Mouse (Mus musculus) intestine, embryonic 14.5 days (tissue): Measurements from ENCODE around the gene H2-Ke6. TPM values are rescaled to one million over a fixed set of nuclear protein-coding genes. Genes with fewer than 3 reads are reported as not detected.
"Not testable (repeated sequence)": the region's sequence is repeated elsewhere in the genome, so short reads cannot be mapped to it uniquely, and the experiment has no call there.

Source experiments
- ATAC-seq: fragments of 200-750 bp; cut with Nextera tagmentation; replicated peaks from 2 replicates; pipeline ENCODE4 v1.8.0; 2017; ENCODE audit warnings: low read depth, moderate number of reproducible peaks, moderate TSS enrichment, moderate library complexity; ENCODE audit not compliant: low FRiP score, low TSS enrichment
- DNase-seq: peaks from one replicate; pipeline ENCODE4 v3.0.0-alpha.2; 2018; ENCODE audit warnings: low spot score
- H3K27ac ChIP-seq: fragments of 300-500 bp; sonication (generic); 2 replicates; pipeline ENCODE4 v1.5.1; 2014; ENCODE audit warnings: low read depth, mild to moderate bottlenecking, control low read depth
- H3K27me3 ChIP-seq: fragments of 300-500 bp; sonication (generic); replicated peaks from 2 replicates; pipeline ENCODE4 v1.6.1; 2014; ENCODE audit warnings: low read length, control low read depth; ENCODE audit not compliant: control insufficient read depth, insufficient read depth
- H3K36me3 ChIP-seq: fragments of 300-500 bp; sonication (generic); 2 replicates; pipeline ENCODE4 v1.6.1; 2014; ENCODE audit warnings: low read length, control low read depth; ENCODE audit not compliant: control insufficient read depth, insufficient read depth
- H3K4me1 ChIP-seq: fragments of 300-500 bp; sonication (generic); replicated peaks from 2 replicates; pipeline ENCODE4 v1.6.1; 2014; ENCODE audit warnings: low read length, control low read depth, mixed read lengths; ENCODE audit not compliant: control insufficient read depth, insufficient read depth
- H3K4me2 ChIP-seq: fragments of 300-500 bp; sonication (generic); 2 replicates; pipeline ENCODE4 v1.6.1; 2014; ENCODE audit warnings: low read length
- H3K4me3 ChIP-seq: fragments of 300-500 bp; sonication (generic); 2 replicates; pipeline ENCODE4 v1.5.1; 2014; ENCODE audit warnings: low read depth, low read length, control low read depth, mixed read lengths
- H3K9ac ChIP-seq: fragments of 300-500 bp; sonication (generic); 2 replicates; pipeline ENCODE4 v1.6.1; 2014; ENCODE audit warnings: mild to moderate bottlenecking, low read length
- H3K9me3 ChIP-seq: fragments of 300-500 bp; sonication (generic); 2 replicates; pipeline ENCODE4 v1.6.1; 2016; ENCODE audit warnings: low read length, control low read depth; ENCODE audit not compliant: control insufficient read depth
- WGBS: fragments of 180-500 bp; shearing (Covaris S2); extraction: QIAGEN DNeasy Blood & Tissue Kit; methylation state at CpG from one replicate; pipeline ENCODE4 v1.1.7; 2014; 5-methylcytosine and 5-hydroxymethylcytosine counted together
- polyA plus RNA-seq: library from polyadenylated mRNA; unstranded; fragments of >200 nt; fragmentation: Nextera tagmentation; extraction: Ambion mirVana; gene quantifications from 2 replicates; pipeline ENCODE4 v1.2.1, GENCODE M21; 2014

Gene H2-Ke6
- polyA plus RNA-seq, 1 experiment from 2014 or later: 49.7 TPM

GRCm38 (mm10) chr17:33998697-33999096 is 29.2 kb downstream of the H2-Ke6 start:
- H3K4me1 ChIP-seq, H3K4me3 ChIP-seq, ATAC-seq, H3K4me2 ChIP-seq, DNase-seq, H3K36me3 ChIP-seq, H3K27ac ChIP-seq, H3K9ac ChIP-seq, H3K9me3 ChIP-seq: not testable (repeated sequence)
- WGBS: 46% methylated on average over 5 of the region's 5 CpGs
- H3K27me3 ChIP-seq: peaks cover 23% of the 10 kb centered on the region

- not testable (repeated sequence) for H3K4me2 ChIP-seq, H3K27ac ChIP-seq, ATAC-seq, DNase-seq, H3K36me3 ChIP-seq, H3K4me3 ChIP-seq, H3K9ac ChIP-seq, H3K4me1 ChIP-seq, H3K9me3 ChIP-seq
- H3K27me3 ChIP-seq: peaks cover 23% of the 10 kb centered on the region
- 97% methylated on average over 2 of the region's 2 CpGs for WGBS
Measured at GRCm38 (mm10) chr17:33997025-33997424, 30.8 kb downstream of the H2-Ke6 start.

DNA sequence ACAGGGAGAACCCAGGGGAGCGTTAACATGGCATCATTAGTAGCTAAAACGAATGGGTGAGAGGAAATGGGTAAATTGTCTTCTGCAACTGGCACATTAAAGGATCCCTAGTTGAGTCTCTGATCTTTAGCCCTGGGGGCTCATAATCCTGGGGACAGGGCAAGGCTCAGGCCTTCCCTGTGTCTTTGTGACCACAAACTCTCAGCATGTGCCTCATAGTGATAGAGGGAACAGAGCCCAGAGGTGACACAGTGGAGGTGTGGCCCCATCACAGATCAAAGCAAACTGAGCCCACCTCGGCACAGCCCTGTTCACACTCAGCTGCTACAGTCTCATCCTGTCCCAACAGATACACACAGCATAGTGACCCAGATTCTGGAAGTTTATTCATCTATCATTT is 32.2 kb downstream of the H2-Ke6 start:
- H3K4me1 ChIP-seq: 0 out of 2 replicates have a peak, but pooled peaks cover 4% of the 10 kb centered on the region

GRCm38 (mm10) chr17:33994959-33995358 is 32.9 kb downstream of the H2-Ke6 start:
- Histone ChIP-seq H3K27me3 (peaks cover 9% of the 10 kb centered on the region), H3K36me3 (no peaks in the 10 kb centered on the region), H3K4me2 (no peak overlapping the region), H3K4me3 (no peak overlapping the region), H3K27ac (no peak overlapping the region), H3K4me1 (0 out of 2 replicates have a peak, but pooled peaks cover 3% of the 10 kb centered on the region), H3K9me3 (no peaks in the 10 kb centered on the region), H3K9ac (no peak overlapping the region)
- ATAC-seq (no peak), DNase-seq (no peak)
- 88% methylated on average over 8 of the region's 8 CpGs for WGBS

More for the DNA sequence above, 32.2 kb downstream of the H2-Ke6 start:
- no peak overlapping the region for H3K9ac ChIP-seq
- DNase-seq: no peak
- H3K4me3 ChIP-seq: no peak overlapping the region
- no peaks in the 10 kb centered on the region for H3K36me3 ChIP-seq
- no peak overlapping the region for H3K4me2 ChIP-seq
- WGBS: 32% methylated on average over 3 of the region's 3 CpGs
- no peaks in the 10 kb centered on the region for H3K9me3 ChIP-seq
- no peak for ATAC-seq
- H3K27me3 ChIP-seq: peaks cover 14% of the 10 kb centered on the region
- H3K27ac ChIP-seq: no peak overlapping the region

- peaks cover 8% of the 10 kb centered on the region; the same call in 1 of the 2 replicates for H3K27me3 ChIP-seq
- WGBS: 35% methylated on average over 10 of the region's 10 CpGs
- DNase-seq (peak; percentile 78), ATAC-seq (no peak)
- no peaks in the 10 kb centered on the region for H3K36me3 ChIP-seq
- no peaks in the 10 kb centered on the region for H3K4me1 ChIP-seq
- H3K4me3 ChIP-seq: no peak overlapping the region
- no peaks in the 10 kb centered on the region for H3K9me3 ChIP-seq
- H3K27ac ChIP-seq: no peak overlapping the region
- H3K9ac ChIP-seq: no peak overlapping the region
- no peak overlapping the region for H3K4me2 ChIP-seq
Measured at GRCm38 (mm10) chr17:33991788-33992664, 35.8 kb downstream of the H2-Ke6 start.

DNA sequence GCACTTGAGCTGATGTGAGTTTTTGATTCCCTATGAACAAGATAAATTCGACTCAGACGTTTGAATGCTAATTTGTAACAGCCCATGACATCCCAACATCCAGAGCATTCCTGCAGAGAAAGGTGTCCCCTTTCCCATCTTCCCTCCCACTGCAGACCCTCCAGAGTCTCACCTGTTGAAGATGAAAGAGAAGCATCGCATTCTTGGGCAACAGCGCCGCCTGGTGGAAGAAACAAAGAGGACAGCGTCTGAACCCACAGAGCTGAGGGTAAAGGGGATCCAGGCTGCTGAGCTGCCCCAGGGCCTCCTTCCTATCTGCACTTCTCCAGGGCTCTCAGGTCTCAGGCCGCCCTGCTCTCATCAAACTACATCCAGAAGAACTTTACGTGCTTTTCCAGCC is 45.7 kb downstream of the H2-Ke6 start:
- ATAC-seq, H3K4me1 ChIP-seq, H3K36me3 ChIP-seq, H3K27ac ChIP-seq, H3K9me3 ChIP-seq, H3K9ac ChIP-seq: not testable (repeated sequence)
- peak; percentile 84 for DNase-seq
- peak overlapping the region; percentile 44; the same call in 1 of the 2 replicates for H3K4me2 ChIP-seq
- peaks cover 31% of the 10 kb centered on the region for H3K27me3 ChIP-seq
- 0 out of 2 replicates have a peak overlapping the region, but pooled peaks have one; percentile 31 for H3K4me3 ChIP-seq
- WGBS: 13% methylated on average over 8 of the region's 8 CpGs

- Histone ChIP-seq H3K27ac (0 out of 2 replicates have a peak overlapping the region, but pooled peaks have one; percentile 10), H3K4me3 (peak overlapping the region; percentile 31), H3K9ac (peak overlapping the region; percentile 23), H3K4me2 (peak overlapping the region; percentile 44), H3K27me3 (peaks cover 35% of the 10 kb centered on the region)
- under 1% methylated on average over 27 of the region's 27 CpGs for WGBS
- H3K36me3 ChIP-seq, H3K4me1 ChIP-seq, H3K9me3 ChIP-seq: not testable (repeated sequence)
- DNase-seq: peak; percentile 90
- ATAC-seq: peak; percentile 82
Measured at GRCm38 (mm10) chr17:33981192-33981909, 46.5 kb downstream of the H2-Ke6 start.

GRCm38 (mm10) chr17:33980181-33981035 is 47.5 kb downstream of the H2-Ke6 start:
- Histone ChIP-seq H3K9ac (no peak overlapping the region), H3K27me3 (peaks cover 35% of the 10 kb centered on the region), H3K4me1 (0 out of 2 replicates have a peak, but pooled peaks cover 3% of the 10 kb centered on the region), H3K9me3 (no peaks in the 10 kb centered on the region), H3K36me3 (no peaks in the 10 kb centered on the region), H3K4me3 (no peak overlapping the region), H3K27ac (no peak overlapping the region), H3K4me2 (peak overlapping the region; percentile 44; the same call in 1 of the 2 replicates)
- ATAC-seq: no peak
- 75% methylated on average over 19 of the region's 19 CpGs for WGBS
- DNase-seq: no peak
